Mouse (Mus musculus) lung, embryonic 16.5 days (tissue): ENCODE data around the gene Ap1s2. TPM values are rescaled to one million over a fixed set of nuclear protein-coding genes. Genes with fewer than 3 reads are reported as not detected.
A peak's percentile ranks its signal among the peaks of the same experiment; 100 is the strongest.

Experiments used
- ATAC-seq: fragments of 200-750 bp; cut with Nextera tagmentation; 2 replicates; pipeline ENCODE4 v1.8.0; 2017; ENCODE audit warnings: low read depth, mild to moderate bottlenecking, moderate library complexity
- H3K27ac ChIP-seq: fragments of 300-500 bp; sonication (generic); 2 replicates; pipeline ENCODE4 v1.5.1; 2014; ENCODE audit warnings: mild to moderate bottlenecking, control low read depth, low read length
- H3K27me3 ChIP-seq: fragments of 300-500 bp; sonication (generic); 2 replicates; pipeline ENCODE4 v1.6.1; 2014; ENCODE audit warnings: low read depth, low read length, mixed read lengths; ENCODE audit not compliant: control insufficient read depth, insufficient read depth
- H3K36me3 ChIP-seq: fragments of 300-500 bp; sonication (generic); 2 replicates; pipeline ENCODE4 v1.6.1; 2014; ENCODE audit warnings: low read length; ENCODE audit not compliant: control insufficient read depth, insufficient read depth
- H3K4me1 ChIP-seq: fragments of 300-500 bp; sonication (generic); replicated peaks from 2 replicates; pipeline ENCODE4 v1.6.1; 2014; ENCODE audit warnings: low read length, mixed read lengths; ENCODE audit not compliant: control insufficient read depth, insufficient read depth
- H3K4me2 ChIP-seq: fragments of 300-500 bp; sonication (generic); 2 replicates; pipeline ENCODE4 v1.6.1; 2014; ENCODE audit warnings: low read depth, low read length, control low read depth
- H3K4me3 ChIP-seq: fragments of 300-500 bp; sonication (generic); 2 replicates; pipeline ENCODE4 v1.5.1; 2014; ENCODE audit warnings: mild to moderate bottlenecking, low read length, control low read depth
- H3K9ac ChIP-seq: fragments of 300-500 bp; sonication (generic); 2 replicates; pipeline ENCODE4 v1.6.1; 2014; ENCODE audit warnings: low read length, control low read depth
- H3K9me3 ChIP-seq: fragments of 300-500 bp; sonication (generic); 2 replicates; pipeline ENCODE4 v1.6.1; 2016; ENCODE audit warnings: low read length; ENCODE audit not compliant: control insufficient read depth
- WGBS: fragments of 180-500 bp; shearing (Covaris S2); extraction: QIAGEN DNeasy Blood & Tissue Kit; methylation state at CpG from one replicate; pipeline ENCODE4 v1.1.7; 2014; 5-methylcytosine and 5-hydroxymethylcytosine counted together
- polyA plus RNA-seq: library from polyadenylated mRNA; unstranded; fragments of >200 nt; fragmentation: Nextera tagmentation; extraction: Ambion mirVana; gene quantifications from 2 replicates; pipeline ENCODE4 v1.2.1, GENCODE M21; 2015

Gene Ap1s2
- polyA plus RNA-seq, 1 experiment from 2014 or later: 27.5 TPM

GRCm38 (mm10) chrX:163957381-163957780 is 48.6 kb downstream of the Ap1s2 start:
- Histone ChIP-seq H3K9me3 (no peaks in the 10 kb centered on the region), H3K9ac (peak overlapping the region; percentile 85), H3K4me3 (peak overlapping the region; percentile 78), H3K27ac (peak overlapping the region; percentile 99), H3K27me3 (no peaks in the 10 kb centered on the region; the same call in 1 of the 2 replicates), H3K36me3 (peaks cover 12% of the 10 kb centered on the region; the same call in 1 of the 2 replicates), H3K4me1 (no peaks in the 10 kb centered on the region; the same call in 1 of the 2 replicates), H3K4me2 (peak overlapping the region; percentile 62)
- WGBS: 15% methylated on average over 12 of the region's 12 CpGs
- ATAC-seq: 0 out of 2 replicates have a peak, but pooled peaks have one; percentile 1

- peak overlapping the region; percentile 62 for H3K4me2 ChIP-seq
- peak overlapping the region; percentile 78 for H3K4me3 ChIP-seq
- ATAC-seq: peak; percentile 93
- peaks cover 11% of the 10 kb centered on the region; the same call in 1 of the 2 replicates for H3K36me3 ChIP-seq
- WGBS: 20% methylated on average over 54 of the region's 67 CpGs
- peak overlapping the region; percentile 85 for H3K9ac ChIP-seq
- H3K4me1 ChIP-seq: no peaks in the 10 kb centered on the region; the same call in 1 of the 2 replicates
- H3K9me3 ChIP-seq: no peaks in the 10 kb centered on the region
- H3K27ac ChIP-seq: peak overlapping the region; percentile 99
- H3K27me3 ChIP-seq: no peaks in the 10 kb centered on the region; the same call in 1 of the 2 replicates
Measured at GRCm38 (mm10) chrX:163957803-163958466, 49.1 kb downstream of the Ap1s2 start.

GRCm38 (mm10) chrX:163958467-163958875 is 49.7 kb downstream of the Ap1s2 start, which contains the start of gene Zrsr2:
TSS of gene Zrsr2 (minus strand) at chrX:163958661.
- Histone ChIP-seq H3K27me3 (no peaks in the 10 kb centered on the region; the same call in 1 of the 2 replicates), H3K9ac (peak within 1 kb of the TSS; percentile 85), H3K36me3 (peaks cover 8% of the 10 kb centered on the region; the same call in 1 of the 2 replicates), H3K27ac (peak within 1 kb of the TSS; percentile 99), H3K4me2 (peak within 1 kb of the TSS; percentile 62), H3K4me3 (peak within 1 kb of the TSS; percentile 78), H3K4me1 (no peaks in the 10 kb centered on the region; the same call in 1 of the 2 replicates), H3K9me3 (no peaks in the 10 kb centered on the region)
- ATAC-seq: peak; percentile 98
- WGBS: 10% methylated on average over 29 of the region's 29 CpGs

DNA sequence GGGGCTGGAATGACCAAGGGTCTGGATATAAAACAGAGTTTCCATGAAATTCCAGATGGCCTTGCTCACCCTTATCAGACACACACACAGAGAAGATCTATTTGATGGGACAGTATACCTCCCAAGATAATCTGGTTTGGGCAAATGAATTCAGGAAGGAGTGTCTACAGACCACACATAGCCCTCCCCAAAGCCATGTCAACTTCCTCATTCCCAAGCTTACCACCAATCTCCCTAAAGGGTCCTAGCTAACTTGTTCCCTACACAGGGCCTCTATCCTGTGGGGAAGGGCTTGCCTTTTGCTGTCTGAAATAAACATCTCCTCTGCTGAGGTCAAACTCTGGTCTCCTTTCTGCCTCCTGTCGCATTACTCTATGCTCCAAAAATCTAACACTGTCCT is 72.3 kb downstream of the Ap1s2 start:
- Histone ChIP-seq H3K4me2 (no peak overlapping the region), H3K27ac (no peak overlapping the region), H3K9ac (no peak overlapping the region), H3K4me1 (no peaks in the 10 kb centered on the region), H3K27me3 (no peaks in the 10 kb centered on the region), H3K9me3 (no peaks in the 10 kb centered on the region), H3K4me3 (no peak overlapping the region), H3K36me3 (no peaks in the 10 kb centered on the region)
- ATAC-seq: no peak
- 84% methylated on average over 1 of the region's 1 CpGs for WGBS

GRCm38 (mm10) chrX:163981500-163981899 is 72.7 kb downstream of the Ap1s2 start:
- no peak overlapping the region for H3K9ac ChIP-seq
- 50% methylated on average over 4 of the region's 4 CpGs for WGBS
- no peaks in the 10 kb centered on the region for H3K36me3 ChIP-seq
- no peaks in the 10 kb centered on the region for H3K9me3 ChIP-seq
- ATAC-seq: no peak
- no peak overlapping the region for H3K4me3 ChIP-seq
- H3K4me2 ChIP-seq: no peak overlapping the region
- no peaks in the 10 kb centered on the region for H3K27me3 ChIP-seq
- no peak overlapping the region for H3K27ac ChIP-seq
- no peaks in the 10 kb centered on the region for H3K4me1 ChIP-seq

- no peaks in the 10 kb centered on the region for H3K9me3 ChIP-seq
- no peak for ATAC-seq
- H3K4me3 ChIP-seq: no peak overlapping the region
- no peak overlapping the region for H3K9ac ChIP-seq
- 84% methylated on average over 6 of the region's 6 CpGs for WGBS
- H3K36me3 ChIP-seq: no peaks in the 10 kb centered on the region
- H3K4me1 ChIP-seq: no peaks in the 10 kb centered on the region
- no peaks in the 10 kb centered on the region for H3K27me3 ChIP-seq
- no peak overlapping the region for H3K4me2 ChIP-seq
- H3K27ac ChIP-seq: no peak overlapping the region
Measured at GRCm38 (mm10) chrX:163982129-163982528, 73.3 kb downstream of the Ap1s2 start.

Other genes starting within 250 kb of the Ap1s2 start
- gene Rnf138rt1, start 147.7 kb upstream of the Ap1s2 start, polyA plus RNA-seq: 0.13 and 0.18 TPM in 2 replicates
- 45.2 and 51.0 TPM in 2 replicates for gene Zrsr2, start 49.6 kb downstream of the Ap1s2 start, polyA plus RNA-seq
- gene Car5b, start 119.0 kb downstream of the Ap1s2 start, polyA plus RNA-seq: 0.73 and 0.91 TPM in 2 replicates
- gene Siah1b, start 167.5 kb downstream of the Ap1s2 start, polyA plus RNA-seq: 22.0 and 28.4 TPM in 2 replicates
- gene Cltrn, start 179.8 kb downstream of the Ap1s2 start, polyA plus RNA-seq: 0.39 and 0.70 TPM in 2 replicates
- 2.1 and 3.3 TPM in 2 replicates for gene Ace2, start 230.3 kb downstream of the Ap1s2 start, polyA plus RNA-seq